Mouse (Mus musculus) myocyte (in vitro differentiated cells): Measurements from ENCODE around the gene Slc25a5.

Experiments used
- CEBPB ChIP-seq: IDR thresholded peaks from 2 replicates; pipeline ENCODE4 v1.6.1; 2011; ENCODE audit warnings: mild to moderate bottlenecking, moderate library complexity; ENCODE audit not compliant: poor library complexity, insufficient read depth, severe bottlenecking
- E2F4 ChIP-seq: IDR thresholded peaks from one replicate; pipeline ENCODE4 v1.6.1; 2011; ENCODE audit warnings: mild to moderate bottlenecking, control low read depth, moderate library complexity; ENCODE audit not compliant: insufficient read depth
- MAX ChIP-seq: IDR thresholded peaks from one replicate; pipeline ENCODE4 v1.6.1; 2011; ENCODE audit warnings: low read depth, mild to moderate bottlenecking, control low read depth
- MYOD1 ChIP-seq, 3 experiments: IDR thresholded peaks; one replicate each; pipeline ENCODE4 v1.6.1; 2011; ENCODE audit warnings: control low read depth in 2 of 3, low read depth in 2 of 3, mild to moderate bottlenecking in 2 of 3, moderate library complexity in 1 of 3; ENCODE audit not compliant: insufficient read length in 2 of 3, control insufficient read depth in 1 of 3
- MYOG ChIP-seq, 3 experiments: IDR thresholded peaks; one replicate each; pipeline ENCODE4 v1.6.1; 2011; ENCODE audit warnings: control low read depth in 2 of 3, low read depth in 2 of 3, mild to moderate bottlenecking in 2 of 3; ENCODE audit not compliant: insufficient read length in 2 of 3, control insufficient read depth in 1 of 3, insufficient read depth in 1 of 3
- POLR2A ChIP-seq: IDR thresholded peaks from one replicate; pipeline ENCODE4 v1.6.1; 2011; ENCODE audit warnings: low read depth, mild to moderate bottlenecking, control low read depth, moderate library complexity; ENCODE audit not compliant: insufficient read length
- POLR2AphosphoS2 ChIP-seq: IDR thresholded peaks from one replicate; pipeline ENCODE4 v1.6.1; 2011; ENCODE audit warnings: low read depth, control low read depth; ENCODE audit not compliant: insufficient read length
- SRF ChIP-seq: IDR thresholded peaks from one replicate; pipeline ENCODE4 v1.6.1; 2011; ENCODE audit warnings: low read depth; ENCODE audit not compliant: control insufficient read depth, insufficient read length
- TCF12 ChIP-seq: IDR thresholded peaks from one replicate; pipeline ENCODE4 v1.6.1; 2011; ENCODE audit warnings: mild to moderate bottlenecking, control low read depth; ENCODE audit not compliant: poor library complexity, insufficient read depth, severe bottlenecking
- TCF3 ChIP-seq: IDR thresholded peaks from one replicate; pipeline ENCODE4 v1.6.1; 2011; ENCODE audit warnings: low read depth, control low read depth; ENCODE audit not compliant: insufficient read length
- USF1 ChIP-seq: IDR thresholded peaks from one replicate; pipeline ENCODE4 v1.6.1; 2011; ENCODE audit warnings: low read depth, mild to moderate bottlenecking, control low read depth, moderate library complexity

DNA sequence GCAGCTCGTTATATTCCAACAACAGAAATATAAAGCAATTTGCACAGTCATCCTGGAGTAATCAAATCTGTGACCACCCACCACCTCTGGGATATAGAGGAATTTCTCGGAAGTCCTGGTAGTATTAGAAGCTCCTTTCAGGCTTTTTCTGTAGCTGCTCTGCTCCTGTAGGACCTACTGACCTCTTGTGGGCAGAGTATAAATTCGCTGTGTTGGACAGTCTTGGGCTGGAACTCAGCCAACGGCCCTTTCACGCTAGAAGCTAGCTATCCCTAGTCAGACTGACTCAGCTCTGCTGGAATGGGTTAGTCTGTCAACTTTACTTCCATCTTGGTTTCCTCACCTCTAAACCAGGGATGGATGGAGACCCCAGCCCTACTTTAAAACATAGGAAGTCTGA lies 34.8 kb downstream of the Slc25a5 start:
- TF ChIP-seq MAX (no peak), POLR2A (no peak), E2F4 (no peak), TCF12 (no peak), USF1 (no peak), MYOD1 (IDR thresholded peaks at IDR 0.05; ENCODE audit: control insufficient read depth in 1 of 3, insufficient read length in 2 of 3, low read depth in 2 of 3) (no peak), CEBPB (no peak), TCF3 (no peak), MYOG (IDR thresholded peaks at IDR 0.05; ENCODE audit: control insufficient read depth in 1 of 3, insufficient read depth in 1 of 3, insufficient read length in 2 of 3, low read depth in 2 of 3) (no peak), POLR2AphosphoS2 (no peak), SRF (no peak)
